Mouse (Mus musculus): Measurements from ENCODE around the gene Slc25a10. TPM values are rescaled to one million over a fixed set of nuclear protein-coding genes. Genes with fewer than 3 reads are reported as not detected.

Slc25a10 gene
- 12.9 TPM for polyA plus RNA-seq (2014; fragmentation: Illumina TruSeq; extraction: RNeasy Lipid Tissue Mini Kit (QIAGEN cat#74804); ENCODE audit: low read depth, low replicate concordance)

DNA sequence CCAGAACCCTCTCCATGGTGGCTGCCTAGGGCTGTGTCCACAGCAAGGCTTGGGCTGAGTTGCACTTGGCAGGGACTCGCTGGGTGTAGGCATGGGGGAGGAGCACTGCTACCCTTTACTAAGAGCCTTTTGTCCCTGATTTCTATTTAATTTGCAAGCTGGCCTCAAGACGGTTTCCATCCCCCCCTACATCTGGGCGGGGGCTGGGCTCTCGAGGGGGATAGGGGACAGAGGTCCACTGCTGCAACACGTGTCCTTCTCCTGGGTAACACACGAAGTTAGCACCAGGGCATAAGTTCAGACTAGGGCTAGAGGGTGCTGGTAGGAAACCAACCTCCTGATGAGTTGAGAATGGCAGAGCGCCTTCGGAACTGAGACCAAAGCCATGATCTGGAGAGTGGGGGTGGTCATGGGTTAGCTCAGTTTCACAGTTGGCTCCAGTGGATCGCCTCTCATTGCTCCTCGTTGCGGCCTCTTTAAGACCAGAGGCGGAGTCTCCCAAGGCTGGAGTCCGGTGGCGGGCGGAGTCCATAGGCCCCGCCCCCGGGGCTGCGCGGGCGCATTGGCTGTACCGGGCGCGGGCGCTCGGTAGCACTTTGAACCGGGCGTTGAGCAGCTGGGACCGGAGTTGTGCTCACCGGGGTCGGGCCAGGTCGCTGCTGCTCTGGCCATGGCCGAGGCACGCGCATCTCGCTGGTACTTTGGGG, at the start of gene Slc25a10:
Gene Slc25a10 (plus strand): TSS at position 524 of the 707 bp plus-strand sequence.

GRCm38 (mm10) chr11:120442344-120442743, 49.3 kb upstream of the Slc25a10 start, which contains the start of gene Tspan10:
Gene Tspan10 (plus strand): TSS chr11:120442644.

DNA sequence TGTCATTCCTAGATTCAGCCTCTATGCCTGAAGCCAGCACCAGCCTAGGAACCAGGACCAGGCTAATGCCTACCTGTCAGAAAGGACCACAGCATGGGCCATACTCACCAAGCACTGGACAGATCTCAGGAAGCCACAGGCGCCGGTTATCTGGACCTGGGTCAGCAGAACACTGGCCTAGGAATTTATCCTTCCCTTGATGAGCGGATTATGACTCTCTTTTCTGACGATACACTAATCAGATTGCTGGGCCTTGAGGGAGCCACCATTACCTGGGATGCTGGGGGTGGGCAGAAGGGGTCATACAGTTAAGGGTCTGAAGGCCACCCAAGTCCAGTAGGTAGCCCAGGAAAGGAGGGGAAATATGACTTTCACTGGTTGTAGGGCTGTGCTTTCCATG, 38.3 kb upstream of the Slc25a10 start, which contains the start of gene Pde6g:
Gene Pde6g (minus strand): TSS at position 195 of the 400 bp plus-strand sequence.

DNA sequence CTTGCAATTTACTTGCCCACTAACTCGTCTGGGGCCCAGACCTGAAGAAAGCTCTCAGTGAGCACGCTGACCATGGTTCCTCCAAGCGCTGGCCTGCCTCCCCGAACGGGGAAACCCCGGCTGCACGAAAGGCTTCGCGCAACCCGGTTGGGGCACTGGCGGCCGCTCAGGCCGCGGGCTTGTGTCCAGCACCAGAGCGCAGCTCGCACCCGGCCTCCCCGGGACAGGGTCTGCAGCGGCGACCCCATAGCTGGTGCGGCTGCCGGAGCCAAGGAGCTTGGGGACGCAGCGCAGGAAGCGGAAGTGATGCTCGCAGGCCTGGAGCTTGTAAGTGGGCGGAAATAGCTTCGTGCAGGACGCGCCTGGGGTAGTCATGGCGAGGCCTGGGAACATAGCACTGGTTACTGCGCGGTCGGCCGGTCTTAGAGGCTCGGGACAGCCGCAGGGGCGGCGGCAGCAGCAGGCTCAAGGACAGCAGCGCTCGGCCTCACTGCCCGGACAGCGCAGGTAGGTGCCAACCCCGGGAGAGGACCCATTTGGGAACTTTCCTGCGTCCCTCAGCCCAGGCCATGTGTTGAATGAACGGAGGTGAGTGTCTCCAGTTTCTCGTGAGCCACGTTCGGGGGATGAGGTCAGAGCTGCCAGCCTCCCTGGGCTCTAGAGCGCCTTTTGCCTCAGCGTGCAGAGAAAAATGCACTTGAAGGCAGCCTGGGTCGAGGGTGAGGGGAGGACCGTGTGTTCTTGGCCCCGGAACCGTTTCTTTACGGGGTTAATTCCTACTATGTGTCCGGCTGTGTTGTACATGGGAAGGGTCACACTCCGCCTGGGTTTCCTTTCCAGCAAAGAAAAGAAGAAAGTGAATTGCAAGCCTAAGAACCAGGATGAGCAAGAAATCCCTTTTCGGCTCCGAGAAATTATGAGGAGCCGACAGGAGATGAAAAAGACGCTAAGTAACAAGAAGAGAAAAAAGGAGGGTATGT, 33.6 kb upstream of the Slc25a10 start, which contains the start of the genes Oxld1 and Ccdc137:
Gene Oxld1 (minus strand): TSS at position 297 of the 980 bp plus-strand sequence.
Gene Ccdc137 (plus strand): TSS at position 344 of the 980 bp plus-strand sequence.

GRCm38 (mm10) chr11:120467051-120467735, 24.4 kb upstream of the Slc25a10 start, which contains the start of gene Arl16:
Gene Arl16 (minus strand): TSS chr11:120467607.

DNA sequence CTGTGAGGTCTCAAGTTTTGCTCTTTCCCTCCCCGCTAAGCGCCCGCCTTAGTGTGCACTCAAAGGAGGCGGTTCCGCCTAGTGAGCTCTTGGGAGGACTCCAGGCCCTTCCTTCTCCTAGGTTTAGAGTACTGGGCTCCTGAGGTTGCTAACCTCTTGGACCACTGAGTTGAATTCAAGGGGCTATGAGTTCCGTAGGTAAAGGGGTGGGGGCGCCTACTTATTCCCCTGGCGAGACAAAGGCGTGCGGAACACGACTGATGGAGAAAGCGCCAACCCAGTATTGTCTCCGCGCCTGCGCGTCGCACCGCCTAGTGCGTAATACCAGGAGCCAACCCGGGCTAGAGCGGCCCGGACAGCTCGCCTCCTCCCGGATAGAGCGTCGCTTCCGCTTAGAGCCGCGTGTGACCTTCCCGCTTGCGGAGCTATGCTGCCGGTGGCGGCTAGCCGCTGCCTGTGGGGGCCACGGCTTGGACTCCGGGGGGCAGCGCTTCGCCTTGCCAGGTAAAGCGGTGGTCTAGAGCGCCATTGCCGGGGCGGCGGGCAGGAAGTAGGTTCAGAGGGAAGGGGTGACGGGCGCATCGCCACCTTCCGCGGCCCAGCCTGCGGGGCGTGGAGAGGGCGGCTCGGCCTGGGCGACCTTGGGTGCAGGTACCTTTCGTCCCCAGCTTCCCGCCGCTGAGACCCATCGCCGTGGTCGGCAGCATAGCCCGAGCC, 7.2 kb upstream of the Slc25a10 start, which contains the start of gene Mrpl12:
Gene Mrpl12 (plus strand): TSS at position 349 of the 717 bp plus-strand sequence.

GRCm38 (mm10) chr11:120530085-120530964, 38.7 kb downstream of the Slc25a10 start, which contains the start of gene Gcgr:
Gene Gcgr (plus strand): TSS chr11:120530699.

Other genes with a start within 250 kb of the Slc25a10 start
- gene Actg1, start 143.3 kb upstream of the Slc25a10 start, polyA plus RNA-seq (2014; fragmentation: Illumina TruSeq; extraction: RNeasy Lipid Tissue Mini Kit (QIAGEN cat#74804); ENCODE audit: low read depth, low replicate concordance): 443 TPM
- not detected for gene Fscn2, start 130.3 kb upstream of the Slc25a10 start, polyA plus RNA-seq (2014; fragmentation: Illumina TruSeq; extraction: RNeasy Lipid Tissue Mini Kit (QIAGEN cat#74804); ENCODE audit: low read depth, low replicate concordance)
- 12.4 TPM for gene Faap100, start 113.1 kb upstream of the Slc25a10 start, polyA plus RNA-seq (2014; fragmentation: Illumina TruSeq; extraction: RNeasy Lipid Tissue Mini Kit (QIAGEN cat#74804); ENCODE audit: low read depth, low replicate concordance)
- gene Nploc4, start 54.1 kb upstream of the Slc25a10 start, polyA plus RNA-seq (2014; fragmentation: Illumina TruSeq; extraction: RNeasy Lipid Tissue Mini Kit (QIAGEN cat#74804); ENCODE audit: low read depth, low replicate concordance): 46.6 TPM
- gene Tspan10, start 49.2 kb upstream of the Slc25a10 start, polyA plus RNA-seq (2014; fragmentation: Illumina TruSeq; extraction: RNeasy Lipid Tissue Mini Kit (QIAGEN cat#74804); ENCODE audit: low read depth, low replicate concordance): not detected
- 1.0 TPM for gene Pde6g, start 38.3 kb upstream of the Slc25a10 start, polyA plus RNA-seq (2014; fragmentation: Illumina TruSeq; extraction: RNeasy Lipid Tissue Mini Kit (QIAGEN cat#74804); ENCODE audit: low read depth, low replicate concordance)
- 53.5 TPM for gene Oxld1, start 33.8 kb upstream of the Slc25a10 start, polyA plus RNA-seq (2014; fragmentation: Illumina TruSeq; extraction: RNeasy Lipid Tissue Mini Kit (QIAGEN cat#74804); ENCODE audit: low read depth, low replicate concordance)
- 10.3 TPM for gene Ccdc137, start 33.7 kb upstream of the Slc25a10 start, polyA plus RNA-seq (2014; fragmentation: Illumina TruSeq; extraction: RNeasy Lipid Tissue Mini Kit (QIAGEN cat#74804); ENCODE audit: low read depth, low replicate concordance)
- 11.3 TPM for gene Arl16, start 24.2 kb upstream of the Slc25a10 start, polyA plus RNA-seq (2014; fragmentation: Illumina TruSeq; extraction: RNeasy Lipid Tissue Mini Kit (QIAGEN cat#74804); ENCODE audit: low read depth, low replicate concordance)
- gene Mrpl12, start 7.2 kb upstream of the Slc25a10 start, polyA plus RNA-seq (2014; fragmentation: Illumina TruSeq; extraction: RNeasy Lipid Tissue Mini Kit (QIAGEN cat#74804); ENCODE audit: low read depth, low replicate concordance): 230 TPM
- gene Gcgr, start 38.9 kb downstream of the Slc25a10 start, polyA plus RNA-seq (2014; fragmentation: Illumina TruSeq; extraction: RNeasy Lipid Tissue Mini Kit (QIAGEN cat#74804); ENCODE audit: low read depth, low replicate concordance): 0.81 TPM
- 64.9 TPM for gene Mcrip1, start 57.9 kb downstream of the Slc25a10 start, polyA plus RNA-seq (2014; fragmentation: Illumina TruSeq; extraction: RNeasy Lipid Tissue Mini Kit (QIAGEN cat#74804); ENCODE audit: low read depth, low replicate concordance)
- gene Ppp1r27, start 59.3 kb downstream of the Slc25a10 start, polyA plus RNA-seq (2014; fragmentation: Illumina TruSeq; extraction: RNeasy Lipid Tissue Mini Kit (QIAGEN cat#74804); ENCODE audit: low read depth, low replicate concordance): not detected
- gene P4hb, start 81.4 kb downstream of the Slc25a10 start, polyA plus RNA-seq (2014; fragmentation: Illumina TruSeq; extraction: RNeasy Lipid Tissue Mini Kit (QIAGEN cat#74804); ENCODE audit: low read depth, low replicate concordance): 176 TPM
- 159 TPM for gene Arhgdia, start 89.8 kb downstream of the Slc25a10 start, polyA plus RNA-seq (2014; fragmentation: Illumina TruSeq; extraction: RNeasy Lipid Tissue Mini Kit (QIAGEN cat#74804); ENCODE audit: low read depth, low replicate concordance)
- gene Alyref, start 106.5 kb downstream of the Slc25a10 start, polyA plus RNA-seq (2014; fragmentation: Illumina TruSeq; extraction: RNeasy Lipid Tissue Mini Kit (QIAGEN cat#74804); ENCODE audit: low read depth, low replicate concordance): 25.3 TPM
- 53.2 TPM for gene Anapc11, start 106.6 kb downstream of the Slc25a10 start, polyA plus RNA-seq (2014; fragmentation: Illumina TruSeq; extraction: RNeasy Lipid Tissue Mini Kit (QIAGEN cat#74804); ENCODE audit: low read depth, low replicate concordance)
- gene Npb, start 116.6 kb downstream of the Slc25a10 start, polyA plus RNA-seq (2014; fragmentation: Illumina TruSeq; extraction: RNeasy Lipid Tissue Mini Kit (QIAGEN cat#74804); ENCODE audit: low read depth, low replicate concordance): not detected
- 72.2 TPM for gene Pcyt2, start 126.1 kb downstream of the Slc25a10 start, polyA plus RNA-seq (2014; fragmentation: Illumina TruSeq; extraction: RNeasy Lipid Tissue Mini Kit (QIAGEN cat#74804); ENCODE audit: low read depth, low replicate concordance)
- gene Sirt7, start 133.4 kb downstream of the Slc25a10 start, polyA plus RNA-seq (2014; fragmentation: Illumina TruSeq; extraction: RNeasy Lipid Tissue Mini Kit (QIAGEN cat#74804); ENCODE audit: low read depth, low replicate concordance): 16.4 TPM
- gene Mafg, start 141.8 kb downstream of the Slc25a10 start, polyA plus RNA-seq (2014; fragmentation: Illumina TruSeq; extraction: RNeasy Lipid Tissue Mini Kit (QIAGEN cat#74804); ENCODE audit: low read depth, low replicate concordance): 42.4 TPM
- 2.0 TPM for gene Pycr1, start 151.9 kb downstream of the Slc25a10 start, polyA plus RNA-seq (2014; fragmentation: Illumina TruSeq; extraction: RNeasy Lipid Tissue Mini Kit (QIAGEN cat#74804); ENCODE audit: low read depth, low replicate concordance)
- 61.7 TPM for gene Myadml2, start 156.3 kb downstream of the Slc25a10 start, polyA plus RNA-seq (2014; fragmentation: Illumina TruSeq; extraction: RNeasy Lipid Tissue Mini Kit (QIAGEN cat#74804); ENCODE audit: low read depth, low replicate concordance)
- not detected for gene Notum, start 169.3 kb downstream of the Slc25a10 start, polyA plus RNA-seq (2014; fragmentation: Illumina TruSeq; extraction: RNeasy Lipid Tissue Mini Kit (QIAGEN cat#74804); ENCODE audit: low read depth, low replicate concordance)
- gene Aspscr1, start 181.1 kb downstream of the Slc25a10 start, polyA plus RNA-seq (2014; fragmentation: Illumina TruSeq; extraction: RNeasy Lipid Tissue Mini Kit (QIAGEN cat#74804); ENCODE audit: low read depth, low replicate concordance): 39.2 TPM
- 53.4 TPM for gene Cenpx, start 221.9 kb downstream of the Slc25a10 start, polyA plus RNA-seq (2014; fragmentation: Illumina TruSeq; extraction: RNeasy Lipid Tissue Mini Kit (QIAGEN cat#74804); ENCODE audit: low read depth, low replicate concordance)
- 12.1 TPM for gene Lrrc45, start 222.1 kb downstream of the Slc25a10 start, polyA plus RNA-seq (2014; fragmentation: Illumina TruSeq; extraction: RNeasy Lipid Tissue Mini Kit (QIAGEN cat#74804); ENCODE audit: low read depth, low replicate concordance)
- gene Rac3, start 229.6 kb downstream of the Slc25a10 start, polyA plus RNA-seq (2014; fragmentation: Illumina TruSeq; extraction: RNeasy Lipid Tissue Mini Kit (QIAGEN cat#74804); ENCODE audit: low read depth, low replicate concordance): 4.0 TPM
- 23.6 TPM for gene Dcxr, start 235.4 kb downstream of the Slc25a10 start, polyA plus RNA-seq (2014; fragmentation: Illumina TruSeq; extraction: RNeasy Lipid Tissue Mini Kit (QIAGEN cat#74804); ENCODE audit: low read depth, low replicate concordance)
- 30.3 TPM for gene Cbr2, start 240.3 kb downstream of the Slc25a10 start, polyA plus RNA-seq (2014; fragmentation: Illumina TruSeq; extraction: RNeasy Lipid Tissue Mini Kit (QIAGEN cat#74804); ENCODE audit: low read depth, low replicate concordance)

Data from heart, adult 10 weeks (tissue).